Mouse (Mus musculus): Measurements from ENCODE around the gene Bmp2k. TPM values are rescaled to one million over a fixed set of nuclear protein-coding genes. Genes with fewer than 3 reads are reported as not detected.
A peak's percentile ranks its signal among the peaks of the same experiment; 100 is the strongest.

Bmp2k gene
- polyA plus RNA-seq, 1 experiment from 2014 or later, result 11.8 TPM

DNA sequence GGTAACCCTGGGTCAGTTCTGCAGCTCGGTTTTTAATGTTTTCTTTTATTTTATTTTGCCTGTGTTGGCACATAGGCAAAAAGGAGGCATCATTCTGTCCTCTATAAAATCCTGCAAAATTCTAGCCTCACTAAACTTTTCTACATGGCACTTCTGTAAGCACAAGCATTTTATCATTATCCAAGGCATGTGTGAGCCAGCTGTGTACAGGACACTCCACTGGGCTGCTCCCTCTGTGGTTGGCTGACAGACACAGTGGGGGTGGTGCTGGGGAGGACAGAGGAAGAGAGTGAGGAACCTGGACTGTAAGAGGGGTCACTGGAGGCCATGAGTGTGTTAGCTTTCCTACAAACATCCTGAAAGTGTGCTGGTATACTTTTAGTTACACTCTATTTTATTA lies 64.6 kb downstream of the Bmp2k start:
- DNase-seq (no peak), ATAC-seq (ENCODE audit: low FRiP score, low TSS enrichment) (no peak)
- H3K36me3 ChIP-seq (ENCODE audit: control insufficient read depth, insufficient read depth, low read length), result peaks cover 36% of the 10 kb centered on the region

DNA sequence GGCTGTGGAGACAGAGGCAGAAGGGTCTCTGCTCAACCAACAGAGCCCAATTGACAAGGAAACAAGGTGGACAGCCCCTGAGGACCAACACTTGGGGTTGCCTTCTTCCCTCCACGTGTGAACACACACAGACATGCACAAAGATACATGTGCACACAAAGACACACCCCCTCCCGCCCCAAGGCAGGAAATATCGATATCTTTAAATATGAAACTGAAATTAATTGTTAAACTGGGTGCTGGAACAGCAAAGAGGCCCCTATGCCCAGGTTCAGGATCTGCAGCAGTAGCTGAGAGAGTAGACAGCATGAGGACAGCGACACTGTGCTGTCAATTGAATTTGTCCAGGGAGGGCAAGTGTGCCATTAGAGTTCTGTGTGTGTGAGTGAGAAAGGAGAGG lies 68.3 kb downstream of the Bmp2k start:
- no peak overlapping the region for H3K27ac ChIP-seq (replicated peaks; ENCODE audit: low read depth, low read length)
- no peaks in the 10 kb centered on the region for H3K9me3 ChIP-seq (ENCODE audit: control insufficient read depth, low read length)
- DNase-seq (no peak), ATAC-seq (ENCODE audit: low FRiP score, low TSS enrichment) (no peak)
- H3K4me2 ChIP-seq (ENCODE audit: low read length), result no peak overlapping the region
- no peak overlapping the region for H3K9ac ChIP-seq (replicated peaks; ENCODE audit: low read length)
- no peaks in the 10 kb centered on the region for H3K4me1 ChIP-seq (ENCODE audit: control insufficient read depth, insufficient read depth, low read length)
- H3K27me3 ChIP-seq (ENCODE audit: control insufficient read depth, insufficient read depth, low read length), result no peaks in the 10 kb centered on the region
- H3K4me3 ChIP-seq (replicated peaks; ENCODE audit: low read depth, low read length), result no peak overlapping the region
- H3K36me3 ChIP-seq (ENCODE audit: control insufficient read depth, insufficient read depth, low read length), result peaks cover 46% of the 10 kb centered on the region
- WGBS, result 93% methylated on average over 4 of the region's 4 CpGs

More for the DNA sequence above, 64.6 kb downstream of the Bmp2k start:
- no peak overlapping the region for H3K27ac ChIP-seq (replicated peaks; ENCODE audit: low read depth, low read length)
- 76% methylated on average over 1 of the region's 1 CpGs for WGBS
- H3K4me3 ChIP-seq (replicated peaks; ENCODE audit: low read depth, low read length), result no peak overlapping the region
- H3K4me1 ChIP-seq (ENCODE audit: control insufficient read depth, insufficient read depth, low read length), result no peaks in the 10 kb centered on the region
- H3K9ac ChIP-seq (replicated peaks; ENCODE audit: low read length), result no peak overlapping the region
- H3K9me3 ChIP-seq (ENCODE audit: control insufficient read depth, low read length), result no peaks in the 10 kb centered on the region
- H3K4me2 ChIP-seq (ENCODE audit: low read length), result no peak overlapping the region
- no peaks in the 10 kb centered on the region for H3K27me3 ChIP-seq (ENCODE audit: control insufficient read depth, insufficient read depth, low read length)

DNA sequence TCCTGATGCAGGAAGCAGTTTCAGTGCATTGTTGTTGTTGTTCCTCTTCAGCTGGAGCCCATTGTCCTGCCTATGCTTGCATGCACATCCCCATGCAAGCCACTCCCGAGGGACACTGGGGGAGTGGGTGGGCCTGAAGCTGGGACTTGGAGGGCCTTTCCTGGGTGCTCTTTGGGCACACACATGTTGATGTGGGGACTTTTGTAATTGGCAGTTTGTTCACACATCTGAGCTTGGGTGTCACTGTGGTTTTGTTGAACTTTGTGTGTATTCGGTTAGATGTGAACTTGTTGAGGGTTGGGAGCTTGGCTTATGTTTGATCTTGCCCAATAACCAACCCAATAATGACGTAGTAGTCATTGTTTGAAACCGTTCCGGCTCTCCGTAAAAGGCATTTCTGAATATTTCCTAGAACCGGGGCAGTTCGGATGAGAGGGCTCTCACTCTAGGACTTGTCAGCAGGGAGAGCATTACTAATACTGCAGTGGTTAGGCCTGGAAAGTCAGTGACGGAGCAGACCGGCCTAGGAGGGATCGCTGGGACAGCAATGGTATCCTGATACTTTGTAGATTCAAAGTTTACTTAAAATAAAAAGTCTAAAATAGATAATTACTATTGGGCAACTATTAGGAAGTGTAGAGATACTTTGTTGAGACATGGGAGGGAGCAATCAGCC lies 78.1 kb downstream of the Bmp2k start:
- Histone ChIP-seq H3K27ac (replicated peaks; ENCODE audit: low read depth, low read length) (no peak overlapping the region), H3K36me3 (ENCODE audit: control insufficient read depth, insufficient read depth, low read length) (0 out of 2 replicates have a peak, but pooled peaks cover under 1% of the 10 kb centered on the region), H3K4me1 (ENCODE audit: control insufficient read depth, insufficient read depth, low read length) (0 out of 2 replicates have a peak, but pooled peaks cover 3% of the 10 kb centered on the region), H3K27me3 (ENCODE audit: control insufficient read depth, insufficient read depth, low read length) (no peaks in the 10 kb centered on the region), H3K9ac (replicated peaks; ENCODE audit: low read length) (no peak overlapping the region), H3K9me3 (ENCODE audit: control insufficient read depth, low read length) (no peaks in the 10 kb centered on the region), H3K4me2 (ENCODE audit: low read length) (no peak overlapping the region), H3K4me3 (replicated peaks; ENCODE audit: low read depth, low read length) (no peak overlapping the region)
- no peak for ATAC-seq (ENCODE audit: low FRiP score, low TSS enrichment)
- WGBS, result 92% methylated on average over 11 of the region's 11 CpGs
- DNase-seq, result no peak

DNA sequence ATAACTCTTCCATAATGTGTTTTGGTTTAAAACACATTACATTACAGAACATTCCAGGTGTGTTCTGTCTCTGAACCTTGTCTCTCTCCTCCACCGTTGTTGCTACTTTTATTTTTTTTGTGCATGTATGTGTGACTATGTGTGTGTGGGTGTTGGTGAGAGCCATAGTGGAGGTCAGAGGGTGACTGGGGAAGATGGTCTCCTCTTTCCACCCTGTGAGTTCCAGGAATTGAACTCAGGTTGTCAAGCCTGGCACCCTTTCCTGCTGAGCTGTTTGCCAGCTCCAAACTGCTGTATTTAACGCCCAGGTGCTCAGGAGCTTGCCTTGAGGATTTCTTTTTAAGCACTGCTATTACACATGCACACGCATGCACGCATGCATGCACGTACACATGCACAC lies 78.7 kb downstream of the Bmp2k start:
- Histone ChIP-seq H3K27me3 (ENCODE audit: control insufficient read depth, insufficient read depth, low read length) (no peaks in the 10 kb centered on the region), H3K9me3 (ENCODE audit: control insufficient read depth, low read length) (no peaks in the 10 kb centered on the region), H3K4me1 (ENCODE audit: control insufficient read depth, insufficient read depth, low read length) (0 out of 2 replicates have a peak, but pooled peaks cover 3% of the 10 kb centered on the region), H3K4me2 (ENCODE audit: low read length) (no peak overlapping the region), H3K27ac (replicated peaks; ENCODE audit: low read depth, low read length) (no peak overlapping the region), H3K9ac (replicated peaks; ENCODE audit: low read length) (no peak overlapping the region), H3K4me3 (replicated peaks; ENCODE audit: low read depth, low read length) (no peak overlapping the region), H3K36me3 (ENCODE audit: control insufficient read depth, insufficient read depth, low read length) (no peaks in the 10 kb centered on the region)
- DNase-seq (no peak), ATAC-seq (ENCODE audit: low FRiP score, low TSS enrichment) (no peak)
- WGBS, result 96% methylated on average over 5 of the region's 5 CpGs

DNA sequence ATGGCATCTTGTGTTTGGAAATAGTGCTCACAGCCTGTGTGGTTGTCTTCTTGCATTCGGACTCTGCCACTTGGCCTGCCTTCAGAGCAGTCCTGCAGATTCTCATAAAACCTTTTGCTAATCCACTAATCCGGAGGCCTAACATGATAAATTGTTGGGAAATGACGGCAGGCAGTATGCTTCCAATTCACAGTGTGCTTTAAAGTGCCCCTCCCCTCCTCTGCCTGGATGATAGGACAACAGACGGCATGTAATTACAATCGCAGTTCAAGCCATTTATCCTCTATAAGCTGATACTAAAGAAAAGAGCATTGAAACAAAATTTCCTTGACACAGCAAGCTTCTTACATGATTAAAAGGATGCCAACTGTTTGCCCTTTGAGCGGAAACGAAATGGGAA lies 80.2 kb downstream of the Bmp2k start:
- DNase-seq (peak; percentile 42), ATAC-seq (ENCODE audit: low FRiP score, low TSS enrichment) (no peak)

DNA sequence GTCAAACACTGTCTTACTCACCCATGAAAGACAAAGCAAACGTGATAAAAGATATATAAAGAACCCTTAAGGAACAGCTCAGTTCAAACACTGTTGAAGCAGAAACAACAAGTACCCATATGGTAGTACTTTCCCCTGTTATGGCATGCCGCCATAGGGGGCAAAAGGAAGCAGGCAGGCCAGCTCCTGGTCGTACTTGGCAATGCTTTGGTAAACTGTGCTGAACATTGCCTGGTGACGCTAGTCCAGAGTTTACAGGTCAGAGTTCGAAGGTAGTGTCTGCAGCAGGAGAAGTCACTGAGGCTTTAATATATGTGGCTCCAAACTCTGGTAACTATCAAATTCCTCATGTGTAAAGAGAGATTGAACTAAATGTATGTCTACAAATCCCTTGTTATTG lies 81.2 kb downstream of the Bmp2k start:
- ATAC-seq (ENCODE audit: low FRiP score, low TSS enrichment) (no peak), DNase-seq (no peak)
- Histone ChIP-seq H3K27me3 (ENCODE audit: control insufficient read depth, insufficient read depth, low read length) (no peaks in the 10 kb centered on the region), H3K27ac (replicated peaks; ENCODE audit: low read depth, low read length) (no peak overlapping the region), H3K4me1 (ENCODE audit: control insufficient read depth, insufficient read depth, low read length) (0 out of 2 replicates have a peak, but pooled peaks cover 3% of the 10 kb centered on the region), H3K9me3 (ENCODE audit: control insufficient read depth, low read length) (no peaks in the 10 kb centered on the region), H3K4me2 (ENCODE audit: low read length) (no peak overlapping the region), H3K4me3 (replicated peaks; ENCODE audit: low read depth, low read length) (no peak overlapping the region), H3K9ac (replicated peaks; ENCODE audit: low read length) (no peak overlapping the region), H3K36me3 (ENCODE audit: control insufficient read depth, insufficient read depth, low read length) (peaks cover 8% of the 10 kb centered on the region; the same call in 1 of the 2 replicates)
- 86% methylated on average over 5 of the region's 5 CpGs for WGBS

More for the DNA sequence above, 80.2 kb downstream of the Bmp2k start:
- WGBS, result 40% methylated on average over 7 of the region's 7 CpGs
- Histone ChIP-seq H3K9me3 (ENCODE audit: control insufficient read depth, low read length) (no peaks in the 10 kb centered on the region), H3K4me3 (replicated peaks; ENCODE audit: low read depth, low read length) (no peak overlapping the region), H3K36me3 (ENCODE audit: control insufficient read depth, insufficient read depth, low read length) (0 out of 2 replicates have a peak, but pooled peaks cover 4% of the 10 kb centered on the region), H3K9ac (replicated peaks; ENCODE audit: low read length) (no peak overlapping the region), H3K4me2 (ENCODE audit: low read length) (no peak overlapping the region), H3K4me1 (ENCODE audit: control insufficient read depth, insufficient read depth, low read length) (0 out of 2 replicates have a peak, but pooled peaks cover 3% of the 10 kb centered on the region), H3K27me3 (ENCODE audit: control insufficient read depth, insufficient read depth, low read length) (no peaks in the 10 kb centered on the region), H3K27ac (replicated peaks; ENCODE audit: low read depth, low read length) (no peak overlapping the region)

DNA sequence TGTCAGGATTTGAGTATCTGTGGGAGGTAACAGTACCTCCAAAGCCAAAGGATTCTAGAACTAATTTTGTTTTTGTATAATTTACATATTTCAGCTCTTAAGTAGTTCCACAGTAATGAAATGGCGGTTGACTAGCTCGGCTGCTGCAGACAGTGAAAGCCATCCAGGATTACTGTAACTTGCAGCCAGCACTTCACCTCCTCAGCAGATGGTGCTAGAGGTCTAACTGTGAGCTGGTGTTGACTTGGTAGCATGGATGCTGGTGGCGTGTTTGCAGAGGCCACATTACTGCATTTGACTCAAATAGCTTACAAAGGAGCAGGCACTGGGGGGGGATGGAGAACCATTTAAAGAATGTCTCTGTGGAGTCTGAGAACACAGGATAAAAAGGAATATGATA lies 84.0 kb downstream of the Bmp2k start:
- Histone ChIP-seq H3K9ac (replicated peaks; ENCODE audit: low read length) (no peak overlapping the region), H3K9me3 (ENCODE audit: control insufficient read depth, low read length) (no peaks in the 10 kb centered on the region), H3K27ac (replicated peaks; ENCODE audit: low read depth, low read length) (no peak overlapping the region), H3K27me3 (ENCODE audit: control insufficient read depth, insufficient read depth, low read length) (no peaks in the 10 kb centered on the region), H3K4me1 (ENCODE audit: control insufficient read depth, insufficient read depth, low read length) (0 out of 2 replicates have a peak, but pooled peaks cover 3% of the 10 kb centered on the region), H3K4me2 (ENCODE audit: low read length) (no peak overlapping the region), H3K36me3 (ENCODE audit: control insufficient read depth, insufficient read depth, low read length) (peaks cover 28% of the 10 kb centered on the region), H3K4me3 (replicated peaks; ENCODE audit: low read depth, low read length) (no peak overlapping the region)
- DNase-seq (peak; percentile 31), ATAC-seq (ENCODE audit: low FRiP score, low TSS enrichment) (no peak)
- WGBS, result 71% methylated on average over 3 of the region's 3 CpGs

DNA sequence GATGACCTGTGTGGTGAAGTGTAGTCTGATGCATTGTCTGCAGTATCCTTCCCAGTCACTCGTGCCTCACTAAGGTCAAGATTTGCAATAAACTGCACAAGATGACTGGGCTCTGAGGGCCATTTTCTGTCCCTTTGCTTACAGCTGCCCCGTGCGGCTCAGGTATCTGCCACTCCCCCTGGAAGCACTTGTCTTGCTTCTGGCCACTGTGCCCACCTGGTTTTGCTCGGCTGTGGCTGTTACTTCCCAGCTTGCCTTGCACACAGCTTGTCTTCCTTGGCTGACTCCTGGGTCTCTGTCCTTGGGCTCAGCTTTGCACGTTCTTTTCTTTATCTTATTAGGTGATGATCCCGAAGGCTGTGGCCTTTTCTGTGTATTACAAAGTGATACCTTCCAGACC lies 86.2 kb downstream of the Bmp2k start:
- no peaks in the 10 kb centered on the region for H3K4me1 ChIP-seq (ENCODE audit: control insufficient read depth, insufficient read depth, low read length)
- H3K36me3 ChIP-seq (ENCODE audit: control insufficient read depth, insufficient read depth, low read length), result peaks cover 46% of the 10 kb centered on the region
- no peak overlapping the region for H3K4me2 ChIP-seq (ENCODE audit: low read length)
- no peak for ATAC-seq (ENCODE audit: low FRiP score, low TSS enrichment)
- no peak overlapping the region for H3K27ac ChIP-seq (replicated peaks; ENCODE audit: low read depth, low read length)
- DNase-seq, result no peak
- H3K9ac ChIP-seq (replicated peaks; ENCODE audit: low read length), result no peak overlapping the region
- no peaks in the 10 kb centered on the region for H3K27me3 ChIP-seq (ENCODE audit: control insufficient read depth, insufficient read depth, low read length)
- H3K9me3 ChIP-seq (ENCODE audit: control insufficient read depth, low read length), result no peaks in the 10 kb centered on the region
- no peak overlapping the region for H3K4me3 ChIP-seq (replicated peaks; ENCODE audit: low read depth, low read length)
- WGBS, result 92% methylated on average over 6 of the region's 6 CpGs

DNA sequence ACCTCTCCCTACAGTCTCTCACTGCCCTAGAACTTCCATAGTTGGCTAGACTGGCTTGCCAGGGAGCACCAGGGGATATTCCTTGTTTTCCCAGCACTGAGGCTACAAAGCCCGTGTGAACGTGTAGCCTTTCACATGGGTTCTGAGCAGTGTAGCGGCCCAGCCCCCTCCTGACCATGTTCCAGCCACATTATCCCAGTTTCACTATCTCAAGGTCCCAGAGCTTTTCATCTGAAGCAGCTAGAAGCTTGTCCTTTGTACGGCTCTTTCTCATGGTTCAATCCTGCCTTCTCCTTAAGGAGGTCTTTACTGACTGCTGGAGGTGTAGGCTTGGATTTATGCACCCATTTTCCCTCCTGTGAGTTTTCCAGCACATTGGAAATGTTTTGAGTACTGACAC lies 87.1 kb downstream of the Bmp2k start:
- DNase-seq, result no peak
- H3K4me3 ChIP-seq (replicated peaks; ENCODE audit: low read depth, low read length), result no peak overlapping the region
- no peak overlapping the region for H3K9ac ChIP-seq (replicated peaks; ENCODE audit: low read length)
- peaks cover 48% of the 10 kb centered on the region for H3K36me3 ChIP-seq (ENCODE audit: control insufficient read depth, insufficient read depth, low read length)
- 90% methylated on average over 4 of the region's 4 CpGs for WGBS
- no peaks in the 10 kb centered on the region for H3K27me3 ChIP-seq (ENCODE audit: control insufficient read depth, insufficient read depth, low read length)
- no peaks in the 10 kb centered on the region for H3K4me1 ChIP-seq (ENCODE audit: control insufficient read depth, insufficient read depth, low read length)
- no peaks in the 10 kb centered on the region for H3K9me3 ChIP-seq (ENCODE audit: control insufficient read depth, low read length)
- no peak for ATAC-seq (ENCODE audit: low FRiP score, low TSS enrichment)
- H3K4me2 ChIP-seq (ENCODE audit: low read length), result no peak overlapping the region
- H3K27ac ChIP-seq (replicated peaks; ENCODE audit: low read depth, low read length), result no peak overlapping the region
